Mouse (Mus musculus) heart, postnatal 0 days (tissue): ENCODE measurements around the gene Gm20458.

Experiments
- CTCF ChIP-seq: IDR thresholded peaks from 2 replicates; pipeline ENCODE4 v1.5.1; 2016; ENCODE audit warnings: antibody characterized with exemption, control low read depth, low read depth
- EP300 ChIP-seq: IDR thresholded peaks from 2 replicates; pipeline ENCODE4 v1.6.1; 2016; ENCODE audit warnings: antibody characterized with exemption, low read depth

DNA sequence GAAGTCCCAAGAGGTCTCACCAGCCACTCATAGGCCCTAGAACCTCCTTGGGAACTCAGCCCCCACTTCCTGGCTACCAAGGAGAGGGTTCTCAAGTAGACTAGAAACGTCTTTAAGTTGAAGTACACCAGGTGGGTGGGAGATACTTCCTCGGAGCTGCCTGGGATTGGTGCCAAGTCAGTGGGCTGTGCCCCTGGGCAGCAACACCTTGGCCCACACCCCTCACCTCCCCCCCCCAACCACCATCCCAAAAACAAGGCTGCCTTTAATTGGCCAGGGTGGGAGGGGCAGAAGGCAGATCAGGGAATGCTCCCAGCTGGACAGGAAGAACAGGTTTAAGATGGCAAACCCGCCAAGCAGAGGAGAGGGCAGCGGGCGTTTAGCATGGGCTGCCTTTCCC is 20.5 kb upstream of the Gm20458 start:
- TF ChIP-seq CTCF = no peak
- no peak for TF ChIP-seq EP300
